Mouse (Mus musculus) neural tube, embryonic 12.5 days (tissue): ENCODE results near the gene Fam180a. TPM values are rescaled to one million over a fixed set of nuclear protein-coding genes. Genes with fewer than 3 reads are reported as not detected.

Experiments used
- ATAC-seq: fragments of 200-750 bp; cut with Nextera tagmentation; 2 replicates; pipeline ENCODE4 v1.8.0; 2017; ENCODE audit warnings: low read depth, mild to moderate bottlenecking, moderate TSS enrichment, moderate library complexity; ENCODE audit not compliant: low FRiP score
- H3K27ac ChIP-seq: fragments of 300-500 bp; sonication (generic); 2 replicates; pipeline ENCODE4 v1.5.1; 2016
- H3K27me3 ChIP-seq: fragments of 300-500 bp; sonication (generic); replicated peaks from 2 replicates; pipeline ENCODE4 v1.6.1; 2016; ENCODE audit warnings: mild to moderate bottlenecking
- H3K36me3 ChIP-seq: fragments of 300-500 bp; sonication (generic); 2 replicates; pipeline ENCODE4 v1.6.1; 2016; ENCODE audit warnings: mild to moderate bottlenecking
- H3K4me1 ChIP-seq: fragments of 300-500 bp; sonication (generic); 2 replicates; pipeline ENCODE4 v1.6.1; 2016
- H3K4me2 ChIP-seq: fragments of 300-500 bp; sonication (generic); replicated peaks from 2 replicates; pipeline ENCODE4 v1.6.1; 2016; ENCODE audit warnings: mild to moderate bottlenecking
- H3K4me3 ChIP-seq: fragments of 300-500 bp; sonication (generic); 2 replicates; pipeline ENCODE4 v1.5.1; 2016
- H3K9ac ChIP-seq: fragments of 300-500 bp; sonication (generic); 2 replicates; pipeline ENCODE4 v1.6.1; 2016; ENCODE audit warnings: mild to moderate bottlenecking
- H3K9me3 ChIP-seq: fragments of 300-500 bp; sonication (generic); 2 replicates; pipeline ENCODE4 v1.6.1; 2016; ENCODE audit warnings: mild to moderate bottlenecking
- WGBS: fragments of 180-500 bp; shearing (Covaris S2); methylation state at CpG from one replicate; pipeline ENCODE4 v1.1.7; 2016; 5-methylcytosine and 5-hydroxymethylcytosine counted together
- polyA plus RNA-seq: library from polyadenylated mRNA; unstranded; fragments of >200 nt; fragmentation: Nextera tagmentation; extraction: Ambion mirVana; gene quantifications from 2 replicates; pipeline ENCODE4 v1.2.1, GENCODE M21; 2016

Fam180a gene
- polyA plus RNA-seq, 1 experiment from 2014 or later: not detected

- H3K36me3 ChIP-seq: no peaks in the 10 kb centered on the region
Measured at GRCm38 (mm10) chr6:35308037-35308436, 17.9 kb downstream of the Fam180a start, which contains the start of gene Slc13a4. Slc13a4 (minus strand) TSS chr6:35308131.

GRCm38 (mm10) chr6:35307136-35307535, 18.8 kb downstream of the Fam180a start:
- H3K27me3 ChIP-seq: no peaks in the 10 kb centered on the region
- ATAC-seq: no peak
- H3K4me1 ChIP-seq: no peaks in the 10 kb centered on the region
- WGBS: 84% methylated on average over 13 of the region's 13 CpGs
- no peaks in the 10 kb centered on the region for H3K36me3 ChIP-seq
- H3K9ac ChIP-seq: no peak overlapping the region
- H3K4me3 ChIP-seq: no peak overlapping the region
- H3K9me3 ChIP-seq: no peaks in the 10 kb centered on the region
- no peak overlapping the region for H3K27ac ChIP-seq
- H3K4me2 ChIP-seq: no peak overlapping the region

More at GRCm38 (mm10) chr6:35308037-35308436, 17.9 kb downstream of the Fam180a start, which contains the start of gene Slc13a4:
- WGBS: 25% methylated on average over 7 of the region's 7 CpGs
- Histone ChIP-seq H3K4me1 (no peaks in the 10 kb centered on the region), H3K27ac (no peak within 1 kb of the TSS), H3K9ac (no peak within 1 kb of the TSS), H3K9me3 (no peaks in the 10 kb centered on the region), H3K4me3 (no peak within 1 kb of the TSS), H3K4me2 (no peak within 1 kb of the TSS), H3K27me3 (no peaks in the 10 kb centered on the region)
- ATAC-seq: no peak

DNA sequence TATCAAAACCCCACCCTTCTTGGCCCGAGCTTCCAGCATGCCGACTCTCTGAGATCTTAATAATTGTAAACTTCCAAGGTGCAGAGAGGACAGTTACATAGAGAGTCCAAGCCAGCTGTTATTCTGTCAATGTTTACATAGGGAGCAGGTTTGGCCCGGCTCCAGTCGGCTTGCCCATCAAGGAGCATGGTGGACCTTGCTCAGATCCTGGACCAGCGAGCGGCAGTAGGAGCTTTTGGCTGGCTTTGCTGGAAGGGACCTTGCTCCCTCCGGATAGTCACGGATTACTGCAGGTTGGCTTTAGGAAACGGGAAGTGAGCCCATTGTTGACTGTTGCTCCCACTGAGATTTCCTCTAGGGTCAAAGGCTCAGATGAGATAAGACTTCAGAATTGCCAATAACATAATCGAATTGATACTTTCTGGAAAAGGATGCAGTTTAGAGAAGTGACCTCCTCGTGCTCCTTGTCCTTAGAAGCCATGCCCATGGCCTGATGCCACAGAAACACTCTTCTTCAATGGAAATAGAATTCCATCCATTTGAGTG, 22.5 kb downstream of the Fam180a start:
- WGBS: 88% methylated on average over 11 of the region's 11 CpGs
- no peak for ATAC-seq

DNA sequence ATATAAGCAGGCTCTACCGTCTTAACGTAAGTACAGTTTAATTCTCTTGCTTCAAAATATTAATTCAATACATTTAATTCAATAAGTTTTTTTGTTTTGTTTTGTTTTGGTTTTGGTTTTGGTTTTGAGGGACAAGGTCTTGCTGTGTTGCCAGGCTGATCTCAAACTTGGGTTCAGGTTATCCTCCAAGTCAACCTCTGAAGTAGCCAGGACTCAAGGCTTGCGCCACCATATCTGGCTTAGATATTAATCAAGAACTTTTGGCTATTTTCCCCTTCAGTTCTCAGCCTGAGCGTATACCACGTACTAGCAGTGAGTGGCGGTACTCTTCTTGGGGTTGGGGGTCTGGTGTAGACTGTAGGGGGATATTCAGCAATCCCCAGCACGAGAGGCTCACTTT, 23.4 kb downstream of the Fam180a start:
- Histone ChIP-seq H3K36me3 (no peaks in the 10 kb centered on the region), H3K27me3 (no peaks in the 10 kb centered on the region), H3K9ac (no peak overlapping the region), H3K4me3 (no peak overlapping the region), H3K4me2 (no peak overlapping the region), H3K4me1 (no peaks in the 10 kb centered on the region), H3K9me3 (no peaks in the 10 kb centered on the region), H3K27ac (no peak overlapping the region)
- WGBS: 97% methylated on average over 7 of the region's 7 CpGs
- no peak for ATAC-seq

More for the DNA sequence above, 22.5 kb downstream of the Fam180a start:
- H3K36me3 ChIP-seq: no peaks in the 10 kb centered on the region
- no peaks in the 10 kb centered on the region for H3K4me1 ChIP-seq
- no peaks in the 10 kb centered on the region for H3K27me3 ChIP-seq
- H3K4me2 ChIP-seq: no peak overlapping the region
- no peak overlapping the region for H3K9ac ChIP-seq
- no peaks in the 10 kb centered on the region for H3K9me3 ChIP-seq
- H3K4me3 ChIP-seq: no peak overlapping the region
- H3K27ac ChIP-seq: no peak overlapping the region

- Histone ChIP-seq H3K4me2 (no peak overlapping the region), H3K4me3 (no peak overlapping the region), H3K9ac (no peak overlapping the region), H3K36me3 (no peaks in the 10 kb centered on the region), H3K27me3 (no peaks in the 10 kb centered on the region), H3K27ac (no peak overlapping the region), H3K4me1 (no peaks in the 10 kb centered on the region), H3K9me3 (no peaks in the 10 kb centered on the region)
- no peak for ATAC-seq
- 87% methylated on average over 6 of the region's 6 CpGs for WGBS
Measured at GRCm38 (mm10) chr6:35298323-35298722, 27.6 kb downstream of the Fam180a start.

GRCm38 (mm10) chr6:35297516-35298227, 28.3 kb downstream of the Fam180a start:
- Histone ChIP-seq H3K27ac (no peak overlapping the region), H3K4me1 (no peaks in the 10 kb centered on the region)
- 90% methylated on average over 7 of the region's 7 CpGs for WGBS

GRCm38 (mm10) chr6:35297001-35297400, 28.9 kb downstream of the Fam180a start:
- 43% methylated on average over 2 of the region's 2 CpGs for WGBS
- no peak for ATAC-seq

More at GRCm38 (mm10) chr6:35297516-35298227, 28.3 kb downstream of the Fam180a start:
- Histone ChIP-seq H3K27me3 (no peaks in the 10 kb centered on the region), H3K36me3 (no peaks in the 10 kb centered on the region), H3K4me3 (no peak overlapping the region), H3K9ac (no peak overlapping the region), H3K4me2 (no peak overlapping the region), H3K9me3 (no peaks in the 10 kb centered on the region)
- no peak for ATAC-seq

DNA sequence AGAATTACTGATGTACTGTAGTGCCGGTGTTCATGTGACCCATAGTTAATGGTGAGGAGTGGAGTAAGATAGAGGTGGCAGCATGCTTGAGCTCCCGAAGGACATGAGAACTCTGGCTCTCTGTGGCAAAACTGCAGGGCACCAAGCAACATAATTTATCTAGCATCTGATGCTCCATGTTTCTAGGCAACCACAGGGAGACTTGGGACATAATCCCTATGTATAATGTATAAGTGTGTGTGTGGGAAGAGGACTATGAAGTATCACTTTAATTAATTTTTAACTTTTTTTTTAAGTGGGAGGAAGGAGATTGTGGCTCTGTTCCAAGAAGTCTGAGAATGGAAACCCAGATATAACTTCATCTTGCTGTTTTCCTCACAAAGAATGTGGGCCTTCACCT, 31.0 kb downstream of the Fam180a start:
- H3K4me1 ChIP-seq: no peaks in the 10 kb centered on the region
- no peak overlapping the region for H3K9ac ChIP-seq
- no peaks in the 10 kb centered on the region for H3K36me3 ChIP-seq
- H3K4me2 ChIP-seq: no peak overlapping the region
- WGBS: 79% methylated on average over 2 of the region's 2 CpGs
- ATAC-seq: no peak
- H3K9me3 ChIP-seq: no peaks in the 10 kb centered on the region
- no peak overlapping the region for H3K27ac ChIP-seq
- no peaks in the 10 kb centered on the region for H3K27me3 ChIP-seq
- no peak overlapping the region for H3K4me3 ChIP-seq

More at GRCm38 (mm10) chr6:35297001-35297400, 28.9 kb downstream of the Fam180a start:
- H3K27ac ChIP-seq: no peak overlapping the region
- no peaks in the 10 kb centered on the region for H3K4me1 ChIP-seq
- H3K36me3 ChIP-seq: no peaks in the 10 kb centered on the region
- H3K27me3 ChIP-seq: no peaks in the 10 kb centered on the region
- no peak overlapping the region for H3K9ac ChIP-seq
- H3K4me2 ChIP-seq: no peak overlapping the region
- no peaks in the 10 kb centered on the region for H3K9me3 ChIP-seq
- H3K4me3 ChIP-seq: no peak overlapping the region

- peaks cover 12% of the 10 kb centered on the region; the same call in 1 of the 2 replicates for H3K4me1 ChIP-seq
- H3K9me3 ChIP-seq: no peaks in the 10 kb centered on the region
- no peaks in the 10 kb centered on the region for H3K36me3 ChIP-seq
- 92% methylated on average over 8 of the region's 8 CpGs for WGBS
- H3K4me2 ChIP-seq: no peak overlapping the region
- H3K4me3 ChIP-seq: no peak overlapping the region
- ATAC-seq: no peak
- no peak overlapping the region for H3K9ac ChIP-seq
- H3K27ac ChIP-seq: no peak overlapping the region
- H3K27me3 ChIP-seq: no peaks in the 10 kb centered on the region
Measured at GRCm38 (mm10) chr6:35289676-35290075, 36.3 kb downstream of the Fam180a start.

- 28% methylated on average over 7 of the region's 7 CpGs for WGBS
- Histone ChIP-seq H3K9ac (no peak overlapping the region), H3K36me3 (no peaks in the 10 kb centered on the region), H3K27me3 (no peaks in the 10 kb centered on the region), H3K27ac (no peak overlapping the region), H3K4me1 (peaks cover 12% of the 10 kb centered on the region; the same call in 1 of the 2 replicates), H3K4me3 (no peak overlapping the region), H3K4me2 (no peak overlapping the region), H3K9me3 (no peaks in the 10 kb centered on the region)
- ATAC-seq: no peak
Measured at GRCm38 (mm10) chr6:35288920-35289319, 37.0 kb downstream of the Fam180a start.

DNA sequence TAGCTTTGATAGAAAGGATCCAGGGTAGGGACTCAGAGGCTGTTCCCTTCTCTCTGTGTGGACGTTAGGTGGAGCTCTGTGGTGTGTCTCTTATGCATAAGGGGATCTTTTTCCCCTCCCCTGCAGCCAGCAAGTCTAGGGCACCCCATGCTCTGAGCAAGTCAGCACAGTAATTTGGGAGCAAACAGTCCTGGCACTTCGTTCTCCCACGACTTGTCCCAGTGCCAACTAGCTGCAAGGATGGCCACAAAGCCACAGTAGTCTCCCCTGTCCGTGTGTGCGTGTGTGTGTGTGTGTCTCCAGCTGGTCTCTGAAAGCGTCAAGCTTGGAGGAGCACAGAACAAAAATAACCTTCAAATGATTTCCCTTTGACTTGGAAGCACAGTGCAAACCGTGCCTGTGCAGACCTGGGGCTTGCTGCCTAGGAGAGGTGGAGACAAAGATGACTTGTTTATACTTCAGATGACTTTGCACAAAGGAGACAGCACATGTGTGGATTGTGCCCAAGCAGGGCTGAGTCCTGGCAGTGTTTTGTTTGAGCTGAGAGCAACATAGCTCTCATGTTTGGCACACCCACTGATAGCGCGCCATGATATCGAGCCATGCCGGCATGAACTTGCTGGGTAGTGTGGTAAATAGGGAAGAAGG, 37.7 kb downstream of the Fam180a start:
- Histone ChIP-seq H3K4me3 (no peak overlapping the region), H3K27me3 (no peaks in the 10 kb centered on the region), H3K4me1 (peaks cover 12% of the 10 kb centered on the region; the same call in 1 of the 2 replicates), H3K4me2 (no peak overlapping the region), H3K36me3 (no peaks in the 10 kb centered on the region), H3K9me3 (no peaks in the 10 kb centered on the region), H3K9ac (no peak overlapping the region), H3K27ac (no peak overlapping the region)
- no peak for ATAC-seq
- WGBS: 83% methylated on average over 11 of the region's 11 CpGs

GRCm38 (mm10) chr6:35279306-35279705, 46.6 kb downstream of the Fam180a start:
- H3K27ac ChIP-seq: no peak overlapping the region
- H3K27me3 ChIP-seq: no peaks in the 10 kb centered on the region
- H3K36me3 ChIP-seq: no peaks in the 10 kb centered on the region
- no peaks in the 10 kb centered on the region for H3K4me1 ChIP-seq
- no peaks in the 10 kb centered on the region for H3K9me3 ChIP-seq
- no peak overlapping the region for H3K4me3 ChIP-seq
- no peak for ATAC-seq
- H3K9ac ChIP-seq: no peak overlapping the region
- WGBS: 84% methylated on average over 10 of the region's 10 CpGs
- H3K4me2 ChIP-seq: no peak overlapping the region
